Mouse (Mus musculus): ENCODE results near the gene Gemin2.

DNA sequence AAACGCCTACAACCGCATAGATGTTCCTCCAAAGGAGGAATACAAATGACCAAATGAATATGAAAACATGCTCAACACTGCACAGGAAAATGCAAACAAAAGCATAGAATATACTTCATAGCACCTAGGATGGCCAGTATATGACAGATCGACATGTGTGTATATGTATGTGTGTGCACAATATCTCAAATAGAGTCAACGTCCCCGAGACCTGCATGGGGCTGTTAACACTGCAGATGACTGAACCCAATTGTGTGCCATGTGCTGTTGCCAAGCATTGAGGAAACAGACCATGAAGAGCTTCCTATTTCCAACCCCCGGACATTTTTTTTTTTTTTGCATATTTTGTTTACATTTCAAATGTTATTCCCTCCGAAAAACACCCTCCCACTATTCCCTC is 27.7 kb downstream of the Gemin2 start:
- TF ChIP-seq POLR2A (IDR thresholded peaks at IDR 0.05; ENCODE audit: low read depth, low read length): no peak
- no peak for TF ChIP-seq CTCF (IDR thresholded peaks at IDR 0.05; ENCODE audit: extremely low read depth, insufficient read length, insufficient replicate concordance, low read depth, low read length)
